Mouse (Mus musculus): Measurements from ENCODE around the gene Rims1.

DNA sequence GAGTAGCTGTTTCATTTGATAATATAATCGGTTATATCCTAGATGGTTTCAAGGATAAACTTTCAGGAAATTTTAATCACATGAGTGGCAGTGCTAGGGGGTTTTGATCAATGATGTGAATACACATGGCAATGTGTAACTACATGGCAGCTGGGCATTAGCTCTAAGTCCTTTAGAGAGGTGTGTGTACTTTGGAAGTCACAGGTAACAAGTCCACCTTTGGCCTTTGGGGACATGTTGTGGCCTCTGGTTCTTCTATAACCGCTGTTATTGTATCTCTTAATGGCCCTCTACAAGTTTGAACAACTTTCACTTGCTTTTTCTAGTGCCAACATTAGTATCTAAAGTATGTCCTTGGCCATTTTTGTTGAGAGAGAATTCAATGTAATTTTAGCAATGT lies 171.9 kb downstream of the Rims1 start:
- TF ChIP-seq MAX (IDR thresholded peaks at IDR 0.05) (no peak), CTCF (IDR thresholded peaks at IDR 0.05; ENCODE audit: control insufficient read depth, insufficient read depth, insufficient read length) (no peak), USF1 (IDR thresholded peaks at IDR 0.05; ENCODE audit: low read depth) (no peak), FOSL1 (IDR thresholded peaks at IDR 0.05; ENCODE audit: insufficient read depth, low read length, poor library complexity, severe bottlenecking) (no peak), MYOG (IDR thresholded peaks at IDR 0.05; ENCODE audit: control insufficient read depth, extremely low read depth, insufficient read length) (no peak), CEBPB (IDR thresholded peaks at IDR 0.05; ENCODE audit: low read depth) (no peak), MYOD1 (IDR thresholded peaks at IDR 0.05; ENCODE audit: control insufficient read depth, insufficient read length, low read depth) (no peak)

Data from C2C12 (cell line).